Mouse (Mus musculus) adrenal gland, adult 18-20 months (tissue): ENCODE results near the gene Pigm. TPM values are rescaled to one million over a fixed set of nuclear protein-coding genes. Genes with fewer than 3 reads are reported as not detected.

ENCODE experiments used
- DNase-seq, 2 experiments: peaks; one replicate each; pipeline ENCODE4 v3.0.0; 2021 to 2022; ENCODE audit warnings: low spot score in 2 of 2
- total RNA-seq, 2 experiments: library from RNA; stranded (reverse); gene quantifications; 1 replicate in 1 of 2; 2 replicates in 1 of 2; pipeline ENCODE4 v1.2.3; 2021

Pigm gene
- total RNA-seq, 2 experiments from 2014 or later = 9.3 to 11.5 TPM

DNA sequence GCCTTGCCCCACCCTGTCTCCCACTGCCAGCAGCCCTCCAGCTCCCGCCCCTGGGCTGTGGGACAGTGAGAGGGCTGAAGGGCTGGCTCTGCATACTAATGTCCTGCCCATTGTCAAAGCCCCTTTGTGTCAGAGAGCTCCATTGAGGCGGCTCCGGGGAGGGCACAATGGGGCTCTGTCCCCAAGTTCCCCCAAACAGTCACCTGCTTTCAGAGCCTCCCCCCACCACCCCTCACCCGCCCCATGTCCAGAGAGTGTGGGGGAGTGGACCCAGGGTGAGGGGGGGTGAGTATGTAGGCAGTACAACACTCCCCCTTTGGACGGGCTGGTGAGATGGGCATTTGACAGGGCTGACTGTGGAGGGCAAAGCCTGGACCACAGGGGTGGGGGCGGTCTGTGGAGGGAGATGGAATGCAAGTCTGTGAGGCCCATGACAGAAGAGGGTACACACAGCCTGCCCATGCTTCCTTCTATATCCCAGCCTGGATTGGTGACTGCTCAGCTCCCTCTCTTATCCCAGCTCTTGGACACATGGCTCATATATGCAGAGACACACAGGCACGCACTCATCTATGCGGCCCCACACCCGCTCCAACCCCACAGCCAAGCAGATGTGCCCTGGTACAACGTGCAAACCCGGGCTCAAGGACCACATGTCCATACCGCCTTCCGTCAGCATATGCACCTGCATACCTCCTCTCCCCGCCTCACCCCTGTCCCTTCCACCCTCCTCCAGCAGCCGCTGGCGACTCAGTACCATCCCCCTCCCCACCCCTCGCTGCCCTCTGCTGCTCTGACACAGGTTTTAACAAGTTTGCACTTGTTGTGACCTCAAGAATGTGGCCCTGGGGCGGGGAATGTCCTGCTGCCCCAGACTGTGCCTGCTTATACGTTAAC, 26.2 kb upstream of the Pigm start:
- DNase-seq = no peak

DNA sequence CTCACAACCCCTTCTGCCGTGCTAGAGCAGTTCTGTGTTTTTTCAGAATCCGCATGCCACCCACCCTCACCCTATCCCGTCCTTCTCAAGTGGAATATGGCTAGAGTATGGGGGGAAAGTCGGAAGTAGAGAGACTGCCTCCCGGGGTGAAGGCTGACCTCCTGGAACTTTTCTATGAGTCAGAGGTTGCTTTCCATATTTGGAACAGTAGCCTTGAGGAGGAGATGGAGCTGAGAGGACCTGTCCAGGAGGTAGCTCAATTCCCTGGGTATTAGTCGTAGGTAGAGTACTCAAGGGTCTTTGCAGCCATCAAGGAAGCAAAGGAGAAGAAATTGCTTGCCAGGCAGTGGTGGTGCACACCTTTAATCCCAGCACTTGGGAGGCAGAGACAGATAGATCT, 24.3 kb upstream of the Pigm start:
- DNase-seq = no peak

DNA sequence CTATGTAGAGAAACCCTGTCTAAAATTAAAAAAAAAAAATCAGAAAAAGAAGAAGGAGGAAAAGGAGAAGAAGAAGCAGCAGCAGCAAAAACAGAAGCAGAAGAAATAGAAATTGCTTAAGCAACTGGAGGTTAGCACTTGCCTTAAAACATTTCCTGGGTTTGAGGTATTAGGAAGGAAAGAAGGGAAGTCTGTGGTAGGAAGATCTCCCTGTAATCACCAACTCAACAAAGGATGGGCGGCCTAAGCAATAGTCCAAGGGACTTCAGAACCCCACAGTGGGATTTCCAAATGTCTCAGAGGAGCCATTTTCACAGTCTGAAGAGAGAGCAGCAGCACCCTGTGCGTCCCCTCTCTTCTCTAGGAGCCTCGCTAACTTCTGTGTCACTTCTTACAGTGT, 23.9 kb upstream of the Pigm start:
- no peak for DNase-seq

DNA sequence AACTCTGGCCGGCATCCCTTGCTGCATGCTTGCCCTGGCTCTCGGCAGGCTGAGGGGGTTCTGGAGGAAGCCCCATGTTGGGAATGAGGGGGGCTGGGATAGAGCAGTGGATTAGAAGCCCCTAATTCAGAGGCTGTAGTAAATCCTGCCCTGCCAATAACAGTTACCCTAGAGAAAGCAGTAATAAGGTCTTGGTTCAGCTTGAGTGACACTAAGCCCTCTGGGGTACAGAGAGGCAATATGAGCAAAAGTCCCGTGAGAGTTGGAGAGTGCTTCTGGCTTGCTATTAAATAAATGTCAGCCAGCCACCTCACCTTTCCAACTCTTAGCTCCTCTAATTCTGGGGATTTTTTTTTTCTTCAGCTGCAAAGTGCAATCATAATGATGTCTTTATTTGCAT, 21.0 kb upstream of the Pigm start:
- DNase-seq = no peak

DNA sequence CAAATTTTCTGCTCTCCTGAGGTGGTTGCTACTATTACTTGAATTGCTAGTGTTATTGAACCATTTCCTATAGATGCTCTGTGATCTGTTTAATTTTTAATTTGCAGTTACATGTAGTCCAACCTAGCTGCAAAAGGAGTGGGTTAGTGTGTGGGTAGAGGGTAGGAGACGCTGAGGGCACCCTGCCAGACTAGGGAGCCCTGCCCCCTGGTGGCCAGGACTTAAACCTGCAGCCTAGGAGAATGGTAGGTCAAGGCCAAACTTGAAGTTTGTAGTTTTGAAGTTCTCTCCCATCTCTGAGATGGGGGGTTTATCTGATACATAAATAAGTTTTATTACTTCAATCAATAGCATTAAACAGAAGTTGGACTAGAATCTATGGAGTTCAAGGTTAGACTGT, 18.8 kb upstream of the Pigm start:
- DNase-seq = peak; percentile 62 to 73

- DNase-seq = no peak
Measured at GRCm38 (mm10) chr1:172358341-172358740, 18.0 kb upstream of the Pigm start.

DNA sequence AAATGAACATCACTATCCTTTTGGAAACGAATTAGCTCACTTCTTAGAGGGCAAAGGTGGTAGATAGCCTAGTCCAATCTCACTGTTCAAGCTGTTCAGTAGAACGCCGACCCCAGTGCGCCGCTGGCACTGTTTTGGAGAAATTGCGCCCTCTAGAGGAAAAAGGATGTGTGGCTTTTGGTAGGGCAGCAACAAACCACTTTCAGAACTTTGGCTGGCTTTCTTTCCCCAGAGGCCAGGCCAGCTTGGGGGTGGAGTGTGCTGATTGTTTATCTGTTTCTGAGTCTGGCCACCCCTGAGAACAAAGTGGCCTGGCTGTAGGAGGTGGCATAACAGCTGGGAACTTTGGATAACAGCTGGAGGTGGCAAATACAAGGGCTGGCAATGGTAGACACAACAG, 11.7 kb upstream of the Pigm start:
- peak in 1 of 2 experiments; percentile 49 for DNase-seq

DNA sequence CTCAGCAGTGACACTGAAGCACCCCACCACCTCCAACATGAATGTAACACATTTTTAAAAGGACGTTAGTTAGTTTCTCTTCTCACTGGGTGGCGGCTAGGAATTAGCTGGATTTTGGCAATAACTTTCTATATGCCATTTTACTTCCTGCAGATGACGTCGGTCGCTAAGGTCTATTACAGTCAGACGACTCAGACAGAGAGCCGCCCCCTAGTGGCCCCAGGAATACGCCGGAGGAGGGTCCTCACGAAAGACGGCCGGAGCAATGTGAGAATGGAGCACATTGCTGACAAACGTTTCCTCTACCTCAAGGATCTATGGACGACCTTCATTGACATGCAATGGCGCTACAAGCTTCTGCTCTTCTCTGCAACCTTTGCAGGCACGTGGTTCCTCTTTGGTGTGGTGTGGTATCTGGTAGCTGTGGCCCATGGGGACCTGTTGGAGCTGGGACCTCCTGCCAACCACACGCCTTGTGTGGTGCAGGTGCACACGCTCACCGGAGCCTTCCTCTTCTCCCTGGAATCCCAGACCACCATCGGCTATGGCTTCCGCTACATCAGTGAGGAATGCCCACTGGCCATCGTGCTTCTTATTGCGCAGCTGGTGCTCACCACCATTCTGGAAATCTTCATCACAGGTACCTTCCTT, 7.5 kb upstream of the Pigm start:
- DNase-seq = peak; percentile 32 to 41

GRCm38 (mm10) chr1:172376758-172377458, 562 bp downstream of the Pigm start:
- DNase-seq = peak; percentile 25 to 36

DNA sequence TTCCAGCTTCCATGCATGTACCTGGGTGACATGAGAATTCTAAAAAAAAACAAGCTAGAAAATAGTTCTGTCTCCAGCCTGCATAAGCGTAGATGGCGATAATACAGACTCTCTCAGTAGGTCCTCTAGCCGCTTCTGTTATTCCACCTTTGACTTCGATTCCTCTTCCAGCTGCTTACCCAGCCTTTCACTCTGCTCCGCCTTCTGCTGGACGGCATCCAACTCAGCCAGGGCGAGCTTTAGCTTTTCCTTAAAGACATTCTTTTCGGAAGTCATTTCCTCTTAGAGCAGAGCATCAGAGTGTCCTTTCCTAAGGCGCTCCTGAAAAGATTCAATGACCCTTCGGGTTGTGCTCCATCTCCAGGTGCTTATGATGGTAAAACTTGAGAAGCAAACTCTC, 3.7 kb downstream of the Pigm start:
- DNase-seq = no peak

DNA sequence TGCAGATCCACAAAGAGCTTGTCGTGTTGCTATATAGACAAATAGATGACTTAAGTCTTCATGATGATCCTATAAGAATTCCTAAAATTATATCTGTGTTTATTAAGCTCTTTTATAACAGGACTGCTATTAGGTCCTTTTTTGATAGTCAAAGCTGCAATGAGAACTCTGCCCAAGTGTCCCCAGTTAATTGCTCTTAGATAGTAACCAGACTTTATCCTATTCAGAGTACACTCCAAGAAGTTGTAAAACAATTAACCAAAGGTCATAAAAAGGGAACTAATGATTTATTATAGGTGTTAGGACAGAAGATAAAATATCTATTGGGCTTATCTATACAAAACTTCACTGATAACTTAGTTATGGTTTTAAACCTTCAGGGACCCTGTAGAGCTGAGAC, 5.7 kb downstream of the Pigm start:
- DNase-seq = no peak

- no peak for DNase-seq
Measured at GRCm38 (mm10) chr1:172387246-172387645, 10.9 kb downstream of the Pigm start.

- DNase-seq = no peak
Measured at GRCm38 (mm10) chr1:172390769-172391168, 14.4 kb downstream of the Pigm start.

- peak in 1 of 2 experiments; percentile 13 for DNase-seq
Measured at GRCm38 (mm10) chr1:172391807-172392581, 15.6 kb downstream of the Pigm start.

- no peak for DNase-seq
Measured at GRCm38 (mm10) chr1:172392643-172393170, 16.4 kb downstream of the Pigm start.

DNA sequence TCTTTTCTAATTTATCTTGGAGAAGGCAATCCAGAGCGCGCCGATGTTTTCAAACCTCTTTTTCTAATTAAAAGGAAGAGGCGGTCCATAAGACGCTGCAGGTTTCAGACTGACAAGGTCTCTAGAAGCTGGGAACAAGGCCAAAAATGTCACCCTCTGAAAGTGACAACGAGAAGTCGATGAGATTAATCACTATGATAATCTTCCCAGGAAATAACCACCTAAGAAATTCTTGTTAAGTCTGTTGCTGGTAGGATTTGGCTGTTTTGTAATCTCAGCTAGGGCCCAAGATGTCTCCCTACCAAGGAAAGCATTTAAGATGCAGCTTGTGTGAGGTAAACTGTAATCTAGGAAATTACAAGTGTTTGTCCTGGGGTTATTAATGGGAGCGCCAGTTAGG, 17.4 kb downstream of the Pigm start:
- DNase-seq = no peak

DNA sequence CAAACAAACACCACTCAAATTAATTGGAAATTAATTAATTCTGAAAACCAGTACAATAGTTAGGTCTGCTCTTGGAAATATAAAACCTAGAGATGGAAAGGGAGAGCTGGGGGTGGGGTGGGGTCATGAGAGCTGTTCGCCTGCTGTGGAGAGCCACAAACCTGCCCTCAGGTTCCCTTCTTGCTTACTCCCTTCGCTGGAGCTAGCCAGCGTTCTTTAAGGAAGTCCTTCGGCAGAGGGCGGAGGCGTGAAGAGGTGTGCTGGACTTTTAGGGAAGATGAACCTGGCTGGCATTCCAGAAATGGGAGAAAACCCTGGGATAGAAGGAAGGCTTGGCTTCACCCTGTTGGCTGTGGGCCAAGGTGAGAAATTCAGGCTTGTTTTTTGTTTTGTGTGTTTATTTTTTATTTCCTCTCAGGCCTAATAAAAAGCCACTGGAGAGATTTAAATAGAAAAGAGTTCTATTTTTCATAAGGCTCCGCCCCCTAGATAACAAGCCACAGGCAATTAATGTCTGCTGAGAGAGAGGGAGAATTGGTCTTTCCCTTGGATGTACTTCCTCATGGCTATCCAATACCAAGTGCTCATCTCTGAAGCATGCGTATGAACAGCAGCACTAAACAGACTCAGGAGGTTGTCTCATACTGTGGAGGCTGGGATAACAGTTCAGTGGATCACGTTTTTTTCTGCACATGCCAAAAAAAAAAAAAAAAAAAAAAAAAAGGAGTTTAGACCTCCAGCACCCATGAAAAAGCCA, 20.8 kb downstream of the Pigm start:
- DNase-seq = no peak

DNA sequence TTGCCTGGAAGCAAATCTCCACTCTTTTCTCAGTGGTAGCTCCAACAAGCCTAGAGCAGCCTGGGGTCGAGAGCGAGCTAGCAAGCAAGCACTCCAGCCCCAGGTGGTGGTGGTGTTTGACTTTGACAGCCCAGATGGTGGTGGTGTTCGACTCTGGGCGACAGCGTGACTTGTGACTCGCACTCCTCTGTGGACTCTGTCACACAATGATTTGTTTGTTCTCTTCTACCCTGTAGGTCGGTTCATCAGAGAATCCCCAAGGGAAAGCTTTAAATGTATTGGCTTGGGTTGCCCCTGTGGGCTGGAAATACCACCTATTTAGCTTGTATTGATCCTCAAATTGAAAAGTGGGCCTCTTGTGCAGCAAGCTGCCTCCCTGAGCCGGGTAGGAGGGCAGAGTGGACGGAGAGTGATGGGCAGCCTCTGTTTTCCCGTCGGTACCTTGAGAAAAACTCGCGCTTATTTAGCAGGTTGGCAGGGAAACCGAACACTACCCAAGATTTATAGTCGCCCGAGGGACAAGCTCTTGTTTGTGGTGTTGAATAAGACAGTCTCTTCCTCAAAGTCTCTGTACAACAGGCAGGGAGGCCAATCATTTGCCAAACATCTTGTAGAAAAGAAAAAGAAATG, 29.8 kb downstream of the Pigm start:
- no peak for DNase-seq

GRCm38 (mm10) chr1:172408996-172409395, 32.6 kb downstream of the Pigm start:
- DNase-seq = no peak

DNA sequence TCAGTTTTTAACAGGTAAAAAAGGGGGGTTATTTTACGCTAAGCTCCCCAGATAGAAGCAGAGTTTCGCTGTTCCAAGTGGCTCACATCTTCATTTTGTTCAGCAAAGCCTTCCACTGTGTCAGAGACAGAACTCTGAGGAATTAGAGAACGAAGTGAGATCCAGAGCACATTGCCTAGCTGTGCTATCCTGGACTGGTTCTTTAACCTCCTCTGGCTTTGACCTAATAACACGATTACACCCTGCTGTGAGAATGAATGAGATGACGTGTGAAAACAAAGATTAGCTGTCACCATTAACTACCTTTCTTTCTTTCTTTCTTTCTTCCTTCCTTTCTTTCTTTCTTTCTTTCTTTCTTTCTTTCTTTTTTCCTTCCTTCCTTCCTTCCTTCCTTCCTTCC, 33.1 kb downstream of the Pigm start:
- no peak for DNase-seq
